Mouse (Mus musculus) lung, adult 2 months (tissue): ENCODE results near the gene Hspbp1. TPM values are rescaled to one million over a fixed set of nuclear protein-coding genes. Genes with fewer than 3 reads are reported as not detected.
A peak's percentile ranks its signal among the peaks of the same experiment; 100 is the strongest.

Experiments
- DNase-seq: peaks from one replicate; pipeline ENCODE4 v3.0.0; 2022
- H3K4me1 ChIP-seq: fragments of 200-500 bp; 2 replicates; pipeline ENCODE4 v1.6.1; 2011; ENCODE audit warnings: low read length; ENCODE audit not compliant: control insufficient read depth, insufficient read depth
- H3K4me3 ChIP-seq: fragments of 200-500 bp; replicated peaks from 2 replicates; pipeline ENCODE3; 2011; ENCODE audit warnings: low read depth, mild to moderate bottlenecking, control low read depth, low read length; ENCODE audit errors: extremely low read depth
- CTCF ChIP-seq: fragments of 200-500 bp; IDR thresholded peaks from 2 replicates; pipeline ENCODE4 v1.5.1; 2011; ENCODE audit warnings: mild to moderate bottlenecking, low read length, control low read depth; ENCODE audit not compliant: insufficient read depth
- POLR2A ChIP-seq: fragments of 200-500 bp; IDR thresholded peaks from 2 replicates; pipeline ENCODE4 v1.6.1; 2011; ENCODE audit warnings: low read depth, mild to moderate bottlenecking, control low read depth, low read length, borderline replicate concordance; ENCODE audit errors: extremely low read depth
- WGBS: fragments of 180-500 bp; shearing (Covaris S2); methylation state at CpG from one replicate; pipeline ENCODE4 v1.1.7; 2018; 5-methylcytosine and 5-hydroxymethylcytosine counted together
- polyA plus RNA-seq: library from polyadenylated mRNA; depleted of rRNA; stranded (reverse); fragments of >200 nt; gene quantifications from 2 replicates; pipeline ENCODE4 v1.2.3, GENCODE M21; 2012; rRNA removed

Hspbp1 gene
- polyA plus RNA-seq, 1 experiment = 39.6 TPM

GRCm38 (mm10) chr7:4623544-4624189, 61.2 kb downstream of the Hspbp1 start:
- DNase-seq = peak; percentile 45
- Histone ChIP-seq H3K4me3 (no peak overlapping the region), H3K4me1 (no peaks in the 10 kb centered on the region)
- peak; percentile 49 for TF ChIP-seq CTCF
- TF ChIP-seq POLR2A = no peak
- 27% methylated on average over 4 of the region's 4 CpGs for WGBS

- TF ChIP-seq POLR2A = no peak
- TF ChIP-seq CTCF = no peak
- 32% methylated on average over 1 of the region's 1 CpGs for WGBS
- DNase-seq = no peak
Measured at GRCm38 (mm10) chr7:4619979-4620378, 64.9 kb downstream of the Hspbp1 start.

GRCm38 (mm10) chr7:4613740-4614403, 71.0 kb downstream of the Hspbp1 start:
- DNase-seq = no peak
- Histone ChIP-seq H3K4me1 (no peaks in the 10 kb centered on the region), H3K4me3 (no peak overlapping the region)
- 49% methylated on average over 14 of the region's 14 CpGs for WGBS
- TF ChIP-seq POLR2A = no peak

More at GRCm38 (mm10) chr7:4619979-4620378, 64.9 kb downstream of the Hspbp1 start:
- Histone ChIP-seq H3K4me1 (no peaks in the 10 kb centered on the region), H3K4me3 (no peak overlapping the region)

GRCm38 (mm10) chr7:4612956-4613355, 71.9 kb downstream of the Hspbp1 start:
- TF ChIP-seq POLR2A (no peak), CTCF (no peak)
- DNase-seq = no peak
- Histone ChIP-seq H3K4me3 (no peak overlapping the region), H3K4me1 (no peaks in the 10 kb centered on the region)
- WGBS = 71% methylated on average over 1 of the region's 1 CpGs

- DNase-seq = no peak
- TF ChIP-seq CTCF (no peak), POLR2A (no peak)
- Histone ChIP-seq H3K4me1 (no peaks in the 10 kb centered on the region), H3K4me3 (no peak overlapping the region)
- 56% methylated on average over 8 of the region's 8 CpGs for WGBS
Measured at GRCm38 (mm10) chr7:4612386-4612785, 72.5 kb downstream of the Hspbp1 start.

GRCm38 (mm10) chr7:4611921-4612341, 72.9 kb downstream of the Hspbp1 start:
- no peak overlapping the region for H3K4me3 ChIP-seq
- 74% methylated on average over 12 of the region's 12 CpGs for WGBS
- no peak for DNase-seq
- H3K4me1 ChIP-seq = no peaks in the 10 kb centered on the region
- TF ChIP-seq CTCF (no peak), POLR2A (no peak)

- Histone ChIP-seq H3K4me1 (no peaks in the 10 kb centered on the region), H3K4me3 (no peak overlapping the region)
- no peak for TF ChIP-seq CTCF
- no peak for TF ChIP-seq POLR2A
- no peak for DNase-seq
- 79% methylated on average over 12 of the region's 12 CpGs for WGBS
Measured at GRCm38 (mm10) chr7:4611511-4611910, 73.4 kb downstream of the Hspbp1 start.

Other genes with a start within 250 kb of the Hspbp1 start
- gene Rdh13, start 239.4 kb downstream of the Hspbp1 start, polyA plus RNA-seq = 12.8 and 16.4 TPM in 2 replicates
- 32.7 and 44.8 TPM in 2 replicates for gene Eps8l1, start 224.4 kb downstream of the Hspbp1 start, polyA plus RNA-seq
- 92.3 and 108 TPM in 2 replicates for gene Ppp1r12c, start 183.4 kb downstream of the Hspbp1 start, polyA plus RNA-seq
- 0.81 and 0.89 TPM in 2 replicates for gene Tnnt1, start 168.7 kb downstream of the Hspbp1 start, polyA plus RNA-seq
- 428 and 438 TPM in 2 replicates for gene Tnni3, start 160.8 kb downstream of the Hspbp1 start, polyA plus RNA-seq
- 16.1 and 17.8 TPM in 2 replicates for gene Dnaaf3, start 152.6 kb downstream of the Hspbp1 start, polyA plus RNA-seq
- 12.6 and 13.8 TPM in 2 replicates for gene Syt5, start 137.5 kb downstream of the Hspbp1 start, polyA plus RNA-seq
- gene Ptprh, start 81.0 kb downstream of the Hspbp1 start, polyA plus RNA-seq = 0.08 and 0.14 TPM in 2 replicates
- gene Tmem86b, start 53.6 kb downstream of the Hspbp1 start, polyA plus RNA-seq = 10.1 and 14.6 TPM in 2 replicates
- gene Ppp6r1, start 26.0 kb downstream of the Hspbp1 start, polyA plus RNA-seq = 99.0 and 112 TPM in 2 replicates
- 4.1 and 4.9 TPM in 2 replicates for gene Brsk1, start 5.5 kb upstream of the Hspbp1 start, polyA plus RNA-seq
- 3.2 and 3.8 TPM in 2 replicates for gene Tmem150b, start 40.2 kb upstream of the Hspbp1 start, polyA plus RNA-seq
- gene Kmt5c, start 55.0 kb upstream of the Hspbp1 start, polyA plus RNA-seq = 92.5 and 104 TPM in 2 replicates
- gene Cox6b2, start 68.0 kb upstream of the Hspbp1 start, polyA plus RNA-seq = 52.7 and 87.5 TPM in 2 replicates
- gene Fam71e2, start 86.2 kb upstream of the Hspbp1 start, polyA plus RNA-seq = not detected in 2 replicates
- 0.65 and 0.68 TPM in 2 replicates for gene Il11, start 97.8 kb upstream of the Hspbp1 start, polyA plus RNA-seq
- not detected in 2 replicates for gene Tmem190, start 97.9 kb upstream of the Hspbp1 start, polyA plus RNA-seq
- gene Tmem238, start 104.6 kb upstream of the Hspbp1 start, polyA plus RNA-seq = 59.4 and 97.7 TPM in 2 replicates
- 171 and 204 TPM in 2 replicates for gene Rpl28, start 107.8 kb upstream of the Hspbp1 start, polyA plus RNA-seq
- gene Ube2s, start 127.5 kb upstream of the Hspbp1 start, polyA plus RNA-seq = 135 and 210 TPM in 2 replicates
- gene Shisa7, start 159.6 kb upstream of the Hspbp1 start, polyA plus RNA-seq = 2.5 and 3.4 TPM in 2 replicates
- 14.1 and 22.3 TPM in 2 replicates for gene Isoc2b, start 185.2 kb upstream of the Hspbp1 start, polyA plus RNA-seq
- 13.4 and 15.0 TPM in 2 replicates for gene Isoc2a, start 192.1 kb upstream of the Hspbp1 start, polyA plus RNA-seq
- gene Gm36210, start 221.4 kb upstream of the Hspbp1 start, polyA plus RNA-seq = 0.15 and 0.20 TPM in 2 replicates
- gene Zfp628, start 230.1 kb upstream of the Hspbp1 start, polyA plus RNA-seq = 20.6 and 24.7 TPM in 2 replicates
- gene Nat14, start 237.0 kb upstream of the Hspbp1 start, polyA plus RNA-seq = 7.1 and 7.6 TPM in 2 replicates
- 7.5 and 8.0 TPM in 2 replicates for gene Ssc5d, start 240.7 kb upstream of the Hspbp1 start, polyA plus RNA-seq